Mouse (Mus musculus) spleen, adult 12 weeks (tissue): ENCODE measurements around the gene Mpzl1.
"Not testable (repeated sequence)": the region's sequence is repeated elsewhere in the genome, so short reads cannot be mapped to it uniquely, and the experiment has no call there.

ENCODE experiments used
- DNase-seq: peaks from one replicate; pipeline ENCODE4 v3.0.0; 2022; ENCODE audit warnings: low spot score

The Mpzl1 gene

GRCm38 (mm10) chr1:165634151-165634884 lies at the start of gene Mpzl1:
Gene Mpzl1, minus strand, starts transcription at chr1:165634538.
- peak; percentile 95 for DNase-seq

- DNase-seq, result no peak
Observed at GRCm38 (mm10) chr1:165682056-165682853, 47.9 kb upstream of the Mpzl1 start.

DNA sequence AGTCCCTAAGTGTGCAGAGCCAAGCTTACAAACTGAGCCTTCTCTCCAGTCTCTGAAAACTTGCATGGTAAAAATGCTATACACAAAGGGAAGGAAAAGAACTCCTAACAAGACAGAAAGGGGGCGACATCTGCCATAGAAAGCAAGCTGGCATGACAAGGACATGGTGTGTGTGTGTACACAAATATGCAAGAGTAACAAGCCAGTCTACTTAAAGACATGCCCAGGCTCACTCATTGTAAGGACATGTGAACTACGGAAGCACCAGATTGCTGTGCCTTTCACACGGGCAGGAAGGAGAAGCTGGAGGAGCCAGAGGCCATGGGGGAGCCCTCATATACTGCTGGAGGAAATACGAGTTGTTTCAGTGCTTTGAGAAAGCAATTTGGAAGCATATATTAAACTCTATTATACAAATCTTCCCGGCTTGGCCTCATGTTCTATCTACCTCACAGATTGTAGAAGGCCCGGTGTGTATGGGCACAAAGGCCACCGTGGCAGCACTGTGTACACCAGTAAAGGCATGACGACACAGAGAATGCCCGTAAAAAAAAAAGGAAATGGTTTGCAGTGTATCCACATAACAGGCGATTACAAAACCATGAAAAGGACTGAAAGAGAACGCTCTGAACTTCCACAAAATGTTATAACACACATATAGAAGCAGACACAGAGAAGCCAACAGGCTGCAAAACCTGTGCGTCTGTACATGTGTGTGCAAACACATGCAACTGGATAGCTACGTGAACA lies 46.9 kb upstream of the Mpzl1 start:
- no peak for DNase-seq

DNA sequence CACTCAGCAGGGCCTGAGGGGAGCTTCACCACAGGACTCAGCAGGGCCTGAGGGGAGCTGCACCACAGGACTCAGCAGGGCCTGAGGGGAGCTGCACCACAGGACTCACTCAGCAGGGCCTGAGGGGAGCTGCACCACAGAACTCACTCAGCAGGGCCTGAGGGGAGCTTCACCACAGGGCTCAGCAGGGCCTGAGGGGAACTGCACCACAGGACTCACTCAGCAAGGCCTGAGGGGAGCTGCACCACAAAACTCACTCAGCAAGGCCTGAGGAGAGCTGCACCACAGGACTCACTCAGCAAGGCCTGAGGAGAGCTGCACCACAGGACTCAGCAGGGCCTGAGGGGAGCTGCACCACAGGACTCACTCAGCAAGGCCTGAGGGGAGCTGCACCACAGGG lies 45.7 kb upstream of the Mpzl1 start:
- DNase-seq, result not testable (repeated sequence)

DNA sequence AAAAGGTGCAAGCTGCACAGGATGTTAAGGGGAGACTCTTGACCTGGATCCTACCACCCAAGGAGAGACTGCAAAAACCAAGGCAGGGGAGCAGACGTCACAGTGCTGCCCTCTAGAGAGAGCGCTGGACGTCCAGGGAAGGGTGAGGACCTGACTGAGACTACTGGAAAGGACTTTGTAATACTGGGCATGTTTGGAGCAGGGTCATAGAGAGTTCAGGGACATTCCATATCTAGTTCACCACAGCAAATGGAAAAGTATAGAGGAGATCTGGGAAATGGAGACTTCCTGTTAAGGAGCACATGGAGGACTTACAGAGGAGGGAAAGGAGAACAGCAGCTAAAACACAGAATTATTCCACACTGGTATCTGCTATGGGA lies 45.3 kb upstream of the Mpzl1 start:
- DNase-seq, result no peak

DNA sequence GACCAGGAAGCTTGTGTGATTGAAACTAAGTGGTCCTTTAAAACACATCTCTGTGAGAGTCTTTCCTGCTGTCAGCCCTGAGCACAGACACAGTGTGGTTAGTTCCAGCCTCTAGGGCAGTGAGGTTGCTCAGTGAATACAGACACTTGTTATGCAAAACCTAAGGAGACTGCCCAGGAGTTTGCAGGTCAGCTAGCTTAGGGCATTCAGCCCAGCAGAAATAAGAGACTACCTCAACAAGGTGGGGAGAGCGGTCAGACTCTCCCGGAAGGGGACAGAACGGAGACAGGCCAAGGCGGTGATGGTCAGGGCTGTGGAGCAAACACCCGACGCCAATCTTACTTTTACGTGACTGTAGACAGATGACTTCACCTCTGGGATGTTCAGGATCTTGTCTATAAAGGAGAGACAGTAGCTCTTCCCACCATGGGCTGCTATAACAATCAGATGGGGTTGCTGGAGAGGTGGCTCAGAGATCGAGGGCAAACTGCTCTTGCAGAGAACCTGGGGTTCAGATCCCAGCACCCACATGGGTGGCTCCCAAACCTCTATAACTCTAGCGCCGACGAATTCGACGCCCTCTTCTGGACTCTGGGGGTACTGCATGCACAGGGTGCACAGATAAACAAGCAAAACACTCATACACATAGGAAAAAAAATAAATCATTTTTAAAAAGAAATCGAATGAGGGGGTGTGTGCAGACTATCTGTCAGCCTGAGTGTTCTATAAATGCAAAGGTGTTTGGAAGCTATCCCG lies 44.7 kb upstream of the Mpzl1 start:
- DNase-seq, result no peak

DNA sequence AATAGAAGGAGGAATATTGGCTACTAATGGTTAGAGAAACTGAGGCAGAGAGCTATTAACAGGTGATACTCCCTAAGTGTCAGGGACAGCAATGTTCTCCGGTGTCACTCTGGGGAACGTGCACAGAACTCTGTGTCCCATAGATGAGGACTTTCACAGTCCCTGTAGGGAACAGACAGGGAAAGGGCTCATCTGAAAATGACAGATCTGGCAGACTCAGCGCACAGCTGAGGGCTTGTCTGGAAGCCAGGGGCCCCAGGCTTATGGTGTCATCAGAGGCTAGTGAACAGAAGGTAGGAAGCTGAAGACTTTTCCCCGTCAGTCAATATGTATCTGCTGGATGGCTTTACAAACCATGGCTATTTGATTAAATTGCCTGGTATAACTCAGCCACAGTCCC lies 43.2 kb upstream of the Mpzl1 start:
- DNase-seq, result no peak

- no peak for DNase-seq
Observed at GRCm38 (mm10) chr1:165676993-165677392, 42.7 kb upstream of the Mpzl1 start.

DNA sequence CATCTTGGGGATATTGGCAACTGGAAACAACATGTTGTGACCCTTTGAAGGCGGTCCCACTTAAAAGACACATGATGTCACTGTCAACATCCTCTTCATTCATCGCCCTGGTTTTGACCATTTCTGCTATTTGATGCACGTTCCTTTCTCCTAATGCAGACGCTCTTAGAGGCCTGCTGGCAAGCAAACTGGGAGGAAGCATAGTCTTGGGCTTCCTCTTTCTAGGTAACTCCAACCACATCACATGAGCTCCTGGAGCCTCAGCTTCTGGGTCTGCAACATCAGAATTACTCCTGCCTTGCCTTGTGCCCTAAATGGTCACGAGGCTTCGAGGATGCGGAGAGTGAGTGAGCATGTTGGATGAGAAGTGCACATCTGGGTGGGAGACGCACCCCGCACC lies 40.8 kb upstream of the Mpzl1 start:
- DNase-seq, result no peak

- DNase-seq, result no peak
Observed at GRCm38 (mm10) chr1:165672355-165672754, 38.0 kb upstream of the Mpzl1 start.

DNA sequence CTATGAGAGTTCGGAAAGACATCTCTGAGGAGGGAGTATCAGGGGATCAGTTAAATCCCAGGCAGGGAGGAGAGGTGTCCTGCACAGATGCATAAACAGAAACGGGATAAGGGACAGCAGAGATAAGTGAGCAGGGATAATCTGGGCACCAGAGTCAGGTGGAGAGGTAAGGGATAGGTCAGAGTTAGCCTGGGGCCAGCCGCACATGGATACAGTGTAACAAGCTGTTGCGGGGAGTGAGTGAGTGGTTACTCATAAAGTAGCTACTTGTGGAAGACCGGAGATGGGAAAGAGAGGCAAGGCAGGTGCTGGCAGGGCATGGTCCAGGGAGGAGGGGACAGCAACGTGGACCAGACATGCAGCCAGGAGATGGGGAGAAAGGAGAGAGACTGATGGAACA lies 35.7 kb upstream of the Mpzl1 start:
- no peak for DNase-seq

DNA sequence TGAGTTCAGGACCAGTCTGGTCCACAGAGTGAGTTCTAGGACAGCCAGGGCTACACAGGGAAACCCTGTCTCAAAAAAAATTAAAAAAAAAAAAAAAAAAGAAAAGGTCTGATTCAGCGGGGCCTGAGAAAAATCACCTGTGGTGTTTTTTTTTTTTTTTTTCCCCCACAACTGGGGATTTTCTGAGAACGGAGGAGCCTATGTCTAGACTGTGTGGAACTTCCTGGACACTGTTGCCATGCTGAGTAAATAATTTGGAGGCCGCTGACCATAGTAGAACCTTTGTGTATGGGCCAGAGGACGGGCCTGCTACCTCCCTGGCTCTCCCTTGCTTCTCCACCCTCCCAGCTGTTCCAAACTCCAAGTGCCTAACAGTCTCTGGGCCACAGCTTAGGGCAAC lies 34.6 kb upstream of the Mpzl1 start:
- DNase-seq, result no peak

DNA sequence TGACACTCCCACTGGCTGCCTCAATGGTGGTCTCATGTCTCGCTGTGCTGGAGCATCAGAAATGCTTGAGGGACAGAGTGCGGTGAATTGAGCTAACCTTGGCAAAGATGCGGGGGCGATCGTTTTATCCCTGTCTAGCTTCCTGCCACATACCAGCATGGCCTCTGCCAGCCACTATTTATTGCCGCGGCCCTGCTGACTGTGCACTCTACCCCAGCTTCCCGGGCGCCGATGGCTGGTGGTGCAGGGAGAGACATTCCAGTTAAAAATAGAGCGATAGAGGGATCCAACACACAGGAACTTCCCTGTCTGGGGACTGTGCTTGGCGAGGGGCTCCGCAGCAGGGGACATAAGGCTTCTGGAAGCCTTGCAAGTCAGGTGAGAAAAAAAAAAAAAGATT lies 33.0 kb upstream of the Mpzl1 start:
- DNase-seq, result no peak

DNA sequence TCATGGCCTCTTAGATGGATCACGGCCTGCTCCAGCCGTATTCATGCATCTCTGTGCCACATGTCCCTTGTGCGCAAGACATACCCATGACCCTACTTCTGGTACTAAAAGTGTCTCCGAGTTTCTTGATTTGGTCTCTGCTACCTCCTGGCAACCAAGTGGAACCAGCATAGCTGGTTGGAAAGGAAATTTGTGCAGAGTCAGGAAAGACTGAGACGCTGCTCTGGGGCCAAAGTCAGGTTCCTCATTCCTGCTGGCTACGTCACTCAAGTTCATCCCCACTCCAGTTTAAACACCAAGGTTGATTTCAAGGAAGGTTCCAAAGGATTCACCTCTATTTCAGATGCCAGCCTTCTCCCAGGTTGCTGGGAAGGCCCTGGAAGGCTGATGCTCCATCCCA lies 32.6 kb upstream of the Mpzl1 start:
- no peak for DNase-seq

DNA sequence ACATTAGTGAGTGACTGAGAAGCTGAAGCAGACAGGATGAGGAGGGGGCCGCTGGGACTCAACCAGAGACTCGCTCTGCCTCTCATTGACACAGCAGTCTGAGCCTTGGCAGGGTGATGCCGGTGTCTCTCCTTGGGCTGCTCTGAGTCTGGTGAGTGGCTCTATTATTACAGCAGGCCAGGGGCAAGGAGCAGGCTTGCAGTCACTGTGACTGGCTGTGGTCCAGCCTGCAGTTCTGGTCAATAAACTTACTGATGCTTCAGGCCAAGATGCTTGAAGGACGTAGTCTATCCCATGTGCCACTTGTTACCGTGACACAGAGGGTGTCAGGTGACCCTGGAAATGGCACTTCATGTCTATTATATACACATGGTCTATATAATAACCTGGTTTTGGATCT lies 31.4 kb upstream of the Mpzl1 start:
- no peak for DNase-seq

- DNase-seq, result no peak
Observed at GRCm38 (mm10) chr1:165663277-165663676, 28.9 kb upstream of the Mpzl1 start.

DNA sequence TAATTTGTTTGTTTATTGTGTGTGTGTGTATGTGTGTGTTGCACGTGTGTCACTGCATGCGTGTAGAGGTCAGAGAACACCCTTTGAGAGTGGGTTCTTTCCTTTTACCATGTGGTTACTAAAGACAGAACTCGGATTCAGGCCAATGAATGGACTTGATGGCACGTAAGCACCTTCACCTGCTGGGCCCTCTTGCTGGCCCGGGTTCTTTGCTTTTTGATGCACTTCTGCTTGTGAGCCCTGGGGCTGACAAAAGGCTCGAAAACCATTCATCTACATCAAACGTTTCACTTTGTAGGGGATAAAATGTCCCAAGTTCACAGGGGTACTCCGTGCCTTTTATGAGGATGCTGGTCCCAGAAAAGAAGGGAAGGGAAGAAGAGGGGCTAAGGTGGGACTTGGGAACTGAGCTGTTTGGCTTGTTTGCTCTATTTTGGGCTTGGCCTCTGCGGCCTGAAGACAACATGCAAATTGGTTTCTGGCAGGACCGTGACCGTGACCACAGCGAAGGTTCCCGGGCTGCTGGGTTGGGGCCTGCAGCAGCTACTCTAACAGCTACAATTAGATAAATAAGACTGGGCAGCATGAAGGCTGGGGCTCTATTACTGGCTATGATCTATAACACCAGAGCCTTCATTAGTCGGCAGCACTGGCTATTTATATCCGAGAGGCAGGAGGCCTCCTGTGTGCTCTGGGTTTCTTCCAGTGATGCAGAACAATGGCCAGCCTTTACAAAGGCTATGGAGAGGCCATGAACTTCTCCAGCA lies 28.3 kb upstream of the Mpzl1 start:
- DNase-seq, result no peak

GRCm38 (mm10) chr1:165661725-165662124 lies 27.4 kb upstream of the Mpzl1 start:
- no peak for DNase-seq

DNA sequence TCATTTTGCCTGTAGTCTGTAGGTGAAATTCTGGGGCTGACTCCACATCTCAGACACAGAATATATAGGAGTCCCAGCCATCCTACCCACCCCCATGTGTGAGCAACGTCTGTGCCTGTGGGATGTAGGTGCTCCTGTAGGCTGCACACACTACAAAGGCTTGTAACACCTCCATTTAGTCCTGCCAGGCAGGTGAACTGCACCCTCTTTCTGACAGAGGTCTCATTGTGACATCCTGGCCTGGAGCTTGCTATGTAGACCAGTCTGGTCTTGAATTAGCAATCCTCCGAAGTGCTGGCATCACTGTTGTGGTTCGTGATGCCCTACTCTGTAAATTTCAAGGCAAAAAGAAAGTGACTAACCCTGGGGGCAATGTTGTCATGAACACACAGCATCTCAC lies 26.9 kb upstream of the Mpzl1 start:
- DNase-seq, result no peak

DNA sequence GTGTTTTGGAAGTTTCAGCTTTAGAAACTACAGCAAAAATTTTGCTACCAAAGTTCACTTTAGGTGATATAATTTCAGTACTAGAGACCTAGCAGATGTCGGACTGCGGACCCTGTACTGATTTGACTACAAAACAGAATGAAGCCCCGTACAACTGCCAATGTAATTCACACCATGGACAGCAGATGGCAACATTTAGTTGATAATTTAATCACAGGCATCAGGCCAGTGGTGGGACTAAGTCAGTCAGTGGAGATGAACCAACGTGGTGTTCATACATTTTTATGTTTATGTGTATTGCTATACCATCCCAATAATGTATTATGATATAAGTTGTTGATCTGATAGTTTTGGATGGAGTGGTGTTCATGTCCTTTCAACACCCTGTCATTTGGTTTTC lies 26.4 kb upstream of the Mpzl1 start:
- DNase-seq, result no peak

DNA sequence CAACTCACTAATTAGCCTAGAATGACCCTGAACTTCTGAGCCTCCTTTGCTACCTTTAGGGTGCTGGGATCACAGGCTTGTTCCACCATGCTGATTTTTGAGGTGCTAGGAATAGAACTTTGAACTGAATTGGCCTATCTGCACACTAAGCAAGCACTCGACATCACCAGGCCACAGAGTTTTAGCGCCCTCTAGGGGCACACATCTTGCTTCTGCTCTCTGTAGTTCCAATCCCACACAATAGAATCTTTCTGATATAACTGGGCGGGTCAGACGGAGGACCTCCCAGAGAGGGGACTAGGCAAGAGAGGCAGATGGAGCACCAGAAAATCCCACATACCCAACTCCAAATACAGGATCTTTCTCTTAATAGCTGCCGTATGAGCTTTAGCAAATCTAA lies 24.3 kb upstream of the Mpzl1 start:
- no peak for DNase-seq
